Mouse (Mus musculus) large intestine, adult 2 months (tissue): ENCODE data around the gene Dusp1. TPM values are rescaled to one million over a fixed set of nuclear protein-coding genes. Genes with fewer than 3 reads are reported as not detected.

Experiments used
- DNase-seq: peaks from one replicate; pipeline ENCODE4 v3.0.0-alpha.2; 2012; ENCODE audit warnings: low read depth, low spot score
- WGBS: fragments of 180-500 bp; shearing (Covaris S2); methylation state at CpG from one replicate; pipeline ENCODE4 v1.1.7; 2018; 5-methylcytosine and 5-hydroxymethylcytosine counted together
- polyA plus RNA-seq: library from polyadenylated mRNA; depleted of rRNA; stranded (reverse); fragments of >200 nt; gene quantifications from 2 replicates; pipeline ENCODE4 v1.2.3, GENCODE M21; 2012

Dusp1 gene
- polyA plus RNA-seq, 1 experiment, result 23.4 TPM

GRCm38 (mm10) chr17:26567142-26567817, 5.4 kb upstream of the Dusp1 start:
- DNase-seq, result peak; percentile 51
- 25% methylated on average over 8 of the region's 8 CpGs for WGBS

GRCm38 (mm10) chr17:26564439-26564838, 2.5 kb upstream of the Dusp1 start:
- WGBS, result 31% methylated on average over 9 of the region's 9 CpGs
- peak; percentile 39 for DNase-seq

- DNase-seq, result no peak
- WGBS, result 67% methylated on average over 6 of the region's 6 CpGs
Observed at GRCm38 (mm10) chr17:26563476-26563875, 1.5 kb upstream of the Dusp1 start.

GRCm38 (mm10) chr17:26562292-26562691, 364 bp upstream of the Dusp1 start:
- WGBS, result 76% methylated on average over 4 of the region's 4 CpGs
- DNase-seq, result no peak

GRCm38 (mm10) chr17:26561290-26561640, 663 bp downstream of the Dusp1 start, which contains the start of gene Ergic1:
Gene Ergic1, plus strand, starts transcription at chr17:26561489.
- DNase-seq, result peak; percentile 53
- WGBS, result under 1% methylated on average over 34 of the region's 36 CpGs

GRCm38 (mm10) chr17:26560526-26561289, 1.2 kb downstream of the Dusp1 start:
- 32% methylated on average over 9 of the region's 9 CpGs for WGBS

GRCm38 (mm10) chr17:26553033-26553432, 8.9 kb downstream of the Dusp1 start:
- 76% methylated on average over 3 of the region's 3 CpGs for WGBS
- no peak for DNase-seq

More at GRCm38 (mm10) chr17:26560526-26561289, 1.2 kb downstream of the Dusp1 start:
- DNase-seq, result no peak

- no peak for DNase-seq
- 89% methylated on average over 6 of the region's 6 CpGs for whole genome bisulfite sequencing
Observed at GRCm38 (mm10) chr17:26551104-26551503, 10.8 kb downstream of the Dusp1 start.

- 14% methylated on average over 12 of the region's 12 CpGs for WGBS
- DNase-seq, result peak; percentile 46
Observed at GRCm38 (mm10) chr17:26549148-26549809, 12.6 kb downstream of the Dusp1 start.

- 21% methylated on average over 5 of the region's 5 CpGs for WGBS
- no peak for DNase-seq
Observed at GRCm38 (mm10) chr17:26548566-26548965, 13.4 kb downstream of the Dusp1 start.

GRCm38 (mm10) chr17:26547771-26548170, 14.2 kb downstream of the Dusp1 start:
- DNase-seq, result no peak
- 52% methylated on average over 7 of the region's 7 CpGs for WGBS

- 65% methylated on average over 8 of the region's 8 CpGs for WGBS
- no peak for DNase-seq
Observed at GRCm38 (mm10) chr17:26544319-26544963, 17.5 kb downstream of the Dusp1 start.

GRCm38 (mm10) chr17:26540083-26540482, 21.8 kb downstream of the Dusp1 start:
- DNase-seq, result no peak
- WGBS, result 86% methylated on average over 5 of the region's 5 CpGs

GRCm38 (mm10) chr17:26537722-26538471, 24.0 kb downstream of the Dusp1 start:
- WGBS, result 12% methylated on average over 6 of the region's 6 CpGs
- DNase-seq, result peak; percentile 80

GRCm38 (mm10) chr17:26535251-26536136, 26.4 kb downstream of the Dusp1 start:
- DNase-seq, result no peak
- 64% methylated on average over 7 of the region's 7 CpGs for WGBS

GRCm38 (mm10) chr17:26534695-26535094, 27.2 kb downstream of the Dusp1 start:
- WGBS, result 89% methylated on average over 5 of the region's 5 CpGs

GRCm38 (mm10) chr17:26533871-26534372, 28.0 kb downstream of the Dusp1 start:
- DNase-seq, result no peak
- 37% methylated on average over 5 of the region's 5 CpGs for whole genome bisulfite sequencing

More at GRCm38 (mm10) chr17:26534695-26535094, 27.2 kb downstream of the Dusp1 start:
- no peak for DNase-seq

- DNase-seq, result no peak
Observed at GRCm38 (mm10) chr17:26532476-26533045, 29.4 kb downstream of the Dusp1 start.

More at GRCm38 (mm10) chr17:26532476-26533045, 29.4 kb downstream of the Dusp1 start:
- 68% methylated on average over 4 of the region's 4 CpGs for WGBS
